Mouse (Mus musculus) thymus, postnatal 0 days (tissue): Measurements from ENCODE around the gene Wbp2. TPM values are rescaled to one million over a fixed set of nuclear protein-coding genes. Genes with fewer than 3 reads are reported as not detected.

Source experiments
- DNase-seq: peaks from one replicate; pipeline ENCODE4 v3.0.0-alpha.2; 2015; ENCODE audit warnings: low spot score
- polyA plus RNA-seq: library from polyadenylated mRNA; unstranded; fragments of >200 nt; fragmentation: Nextera tagmentation; extraction: Ambion mirVana; gene quantifications from 2 replicates; pipeline ENCODE4 v1.2.1, GENCODE M21; 2015

Wbp2 gene
- polyA plus RNA-seq, 1 experiment from 2014 or later = 75.1 TPM

- DNase-seq = no peak
Measured at GRCm38 (mm10) chr11:116063562-116063961, 23.2 kb downstream of the Wbp2 start.

GRCm38 (mm10) chr11:116062521-116062920 lies 24.3 kb downstream of the Wbp2 start:
- DNase-seq = no peak

- no peak for DNase-seq
Measured at GRCm38 (mm10) chr11:116061641-116062415, 25.0 kb downstream of the Wbp2 start.

GRCm38 (mm10) chr11:116060596-116060995 lies 26.2 kb downstream of the Wbp2 start:
- no peak for DNase-seq

DNA sequence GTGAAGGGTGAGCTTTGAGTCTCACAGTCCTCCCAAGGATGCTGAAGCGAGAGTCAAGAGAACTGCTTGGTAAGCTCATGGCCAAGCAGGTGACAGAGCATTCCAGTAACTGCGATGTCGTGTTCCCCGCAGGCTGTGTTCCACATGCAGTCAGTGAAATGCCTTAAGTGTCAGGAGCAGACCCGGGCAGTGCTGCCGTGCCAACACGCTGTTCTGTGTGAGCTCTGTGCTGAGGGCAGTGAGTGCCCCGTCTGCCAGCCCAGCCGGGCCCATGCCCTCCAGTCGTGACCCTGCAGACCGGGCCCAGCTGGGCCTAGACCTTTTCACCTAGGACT lies 27.1 kb downstream of the Wbp2 start:
- DNase-seq = no peak

- DNase-seq = no peak
Measured at GRCm38 (mm10) chr11:116058868-116059690, 27.7 kb downstream of the Wbp2 start.

- DNase-seq = no peak
Measured at GRCm38 (mm10) chr11:116058022-116058614, 28.7 kb downstream of the Wbp2 start.

DNA sequence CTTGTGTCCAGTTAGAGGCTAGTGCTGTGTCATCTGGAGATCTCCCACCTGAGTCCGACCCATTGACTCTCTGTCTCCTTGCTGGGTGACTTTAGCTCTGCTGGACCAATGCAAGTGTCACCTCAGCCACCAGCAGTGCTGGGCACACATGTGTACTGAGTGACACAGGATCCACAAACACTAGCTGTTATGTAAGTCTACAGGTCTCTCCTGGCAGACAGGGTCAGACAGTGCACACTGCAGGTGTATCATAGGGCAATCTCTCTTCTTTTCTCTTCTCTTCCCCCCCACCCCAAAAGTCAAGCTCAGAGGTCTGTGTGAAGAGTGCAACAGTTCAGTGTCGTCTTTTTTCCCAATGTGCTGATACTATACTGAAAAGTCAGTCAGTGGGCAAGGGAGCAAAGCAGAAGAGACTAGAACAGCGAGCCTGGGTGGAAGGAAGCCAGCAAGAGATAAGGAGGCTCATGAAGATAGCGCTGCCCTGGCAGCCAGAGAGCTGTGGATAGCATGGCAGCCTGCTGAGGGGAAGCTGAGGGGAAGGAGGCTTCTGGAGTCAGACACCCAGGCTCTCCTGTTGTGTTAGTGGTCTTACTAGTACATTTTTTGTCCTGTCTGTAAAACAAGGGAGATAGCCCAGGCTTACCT lies 29.4 kb downstream of the Wbp2 start:
- DNase-seq = no peak

DNA sequence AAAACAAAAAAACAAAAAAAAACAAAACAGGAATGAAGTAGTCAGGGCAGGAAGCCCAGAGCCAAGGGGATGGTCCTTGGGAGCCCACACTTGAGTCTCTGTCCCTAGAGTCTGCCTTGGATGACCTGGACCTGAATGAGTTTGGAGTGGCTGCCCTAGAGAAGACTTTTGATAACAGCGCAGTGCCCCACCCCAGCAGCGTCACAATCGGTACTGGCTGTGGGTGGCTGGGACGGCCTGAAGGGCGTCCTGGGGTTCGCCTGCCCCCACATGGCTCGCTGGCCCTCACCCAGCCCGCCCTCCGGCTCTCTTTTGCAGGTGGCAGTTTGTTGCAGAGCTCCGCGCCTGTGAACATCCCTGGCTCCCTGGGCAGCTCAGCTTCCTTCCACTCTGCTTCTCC lies 30.9 kb downstream of the Wbp2 start:
- no peak for DNase-seq

- DNase-seq = no peak
Measured at GRCm38 (mm10) chr11:116053510-116054229, 33.1 kb downstream of the Wbp2 start.

DNA sequence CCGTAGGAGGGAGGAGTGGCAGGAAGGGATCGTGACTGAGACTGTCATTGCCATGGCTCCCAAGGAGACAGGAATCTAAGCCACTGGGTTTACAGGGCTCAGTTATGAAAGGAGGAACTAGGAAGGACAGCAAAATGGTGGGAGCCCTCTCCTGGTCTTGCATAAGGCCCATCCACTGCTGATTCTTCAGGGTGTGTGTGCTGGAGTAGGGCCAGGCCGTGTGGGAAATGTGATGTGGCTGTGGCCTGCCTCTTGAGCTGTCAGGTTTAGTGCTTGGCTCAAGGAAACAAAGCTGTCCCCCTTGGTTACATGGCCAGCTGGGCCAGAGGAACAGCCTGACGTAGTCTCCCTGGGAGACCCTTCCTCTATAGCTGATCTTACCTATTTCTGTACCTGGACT lies 36.6 kb downstream of the Wbp2 start:
- no peak for DNase-seq

GRCm38 (mm10) chr11:116049610-116050009 lies 37.2 kb downstream of the Wbp2 start:
- no peak for DNase-seq

- no peak for DNase-seq
Measured at GRCm38 (mm10) chr11:116045173-116045572, 41.6 kb downstream of the Wbp2 start.

DNA sequence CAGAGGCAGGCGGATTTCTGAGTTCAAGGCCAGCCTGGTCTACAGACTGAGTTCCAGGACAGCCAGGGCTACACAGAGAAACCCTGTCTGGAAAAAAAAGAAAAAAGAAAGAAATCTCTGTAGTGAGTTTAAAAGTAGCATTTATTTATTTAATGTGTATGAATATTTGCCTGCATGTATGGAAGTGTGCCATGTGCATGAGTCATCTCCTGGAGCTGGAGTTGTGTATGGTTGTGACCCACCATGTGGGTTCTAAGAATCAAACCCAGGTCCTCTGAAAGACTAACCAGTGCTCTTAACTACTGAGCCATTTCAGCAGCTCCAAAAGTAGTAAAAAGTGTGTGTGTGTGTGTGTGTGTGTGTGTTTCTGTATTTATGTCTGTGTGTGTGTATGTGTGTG lies 43.5 kb downstream of the Wbp2 start:
- no peak for DNase-seq

DNA sequence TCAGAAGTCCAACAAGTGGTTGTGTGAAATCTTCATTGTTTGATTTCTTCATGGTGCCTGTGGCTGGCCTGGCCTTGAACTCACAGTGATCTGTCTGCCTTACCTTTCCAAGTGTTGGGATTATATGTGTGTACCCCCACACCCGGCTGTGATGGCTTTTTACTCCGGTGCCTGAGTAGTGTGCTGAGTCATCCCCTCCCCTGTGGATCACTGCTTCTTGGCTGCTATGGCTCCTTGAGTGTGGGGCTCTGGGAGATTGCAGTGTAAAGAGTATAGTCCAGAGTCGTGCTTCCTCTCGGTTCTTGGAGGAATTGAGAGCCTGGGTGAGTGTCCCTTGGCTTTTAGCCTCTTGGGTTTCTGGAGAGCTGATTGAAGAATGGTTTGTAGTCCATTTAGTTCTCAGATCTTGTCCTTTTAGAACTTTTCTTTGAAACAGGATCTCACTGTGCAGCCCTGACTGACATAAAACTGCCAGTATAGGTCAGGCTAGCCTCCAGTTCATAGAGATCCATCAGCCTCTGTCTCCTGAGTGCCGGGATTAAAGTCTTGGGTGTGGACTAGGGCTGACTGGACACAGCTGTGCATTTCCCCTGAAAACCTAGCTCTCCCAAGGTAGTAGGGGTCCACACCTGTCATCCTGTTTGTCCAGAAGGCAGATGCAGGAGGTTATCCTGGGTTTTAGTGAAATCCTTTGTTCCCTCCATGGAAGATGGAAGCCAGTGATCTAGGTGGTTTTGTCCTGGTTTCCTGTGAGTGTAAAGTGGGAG lies 44.2 kb downstream of the Wbp2 start:
- DNase-seq = no peak

- no peak for DNase-seq
Measured at GRCm38 (mm10) chr11:116041833-116042232, 45.0 kb downstream of the Wbp2 start.

DNA sequence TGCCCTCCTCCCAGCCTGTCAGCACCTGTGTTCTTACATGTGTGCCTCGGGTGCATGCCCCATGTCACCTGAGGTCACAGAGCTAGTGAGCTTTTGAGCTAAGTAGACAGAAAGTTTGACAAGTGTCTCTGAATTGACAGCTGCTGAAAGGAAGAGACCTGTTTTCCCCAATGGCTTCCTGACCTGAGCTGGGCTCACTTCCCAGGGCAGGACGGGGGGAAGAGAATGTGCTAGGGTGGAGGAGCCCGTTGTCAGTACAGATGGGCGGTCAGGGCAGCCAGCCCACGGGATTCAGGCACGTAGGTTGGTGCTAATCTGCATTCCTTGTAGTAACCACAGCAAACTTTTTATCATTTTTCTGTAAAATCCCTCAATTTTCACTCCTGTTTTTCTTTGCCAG lies 46.2 kb downstream of the Wbp2 start:
- no peak for DNase-seq

DNA sequence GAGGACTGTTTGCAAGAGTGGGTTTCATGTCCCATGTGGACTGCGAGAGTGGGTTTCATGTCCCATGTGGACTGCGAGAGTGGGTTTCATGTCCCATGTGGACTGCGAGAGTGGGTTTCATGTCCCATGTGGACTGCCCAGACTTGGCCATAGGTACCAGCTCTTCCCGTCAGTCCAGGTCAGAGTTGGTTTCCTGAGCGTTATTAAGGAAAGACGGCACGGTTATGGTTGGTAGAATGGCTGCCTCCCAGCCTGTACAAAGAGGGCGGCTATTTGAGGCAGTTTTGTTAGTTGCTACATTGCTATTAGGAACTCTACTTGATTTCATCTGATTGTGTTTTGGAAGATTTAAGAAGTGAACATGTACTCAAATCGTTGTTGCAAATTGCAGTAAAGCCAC lies 49.0 kb downstream of the Wbp2 start:
- no peak for DNase-seq

GRCm38 (mm10) chr11:116036671-116037070 lies 50.1 kb downstream of the Wbp2 start:
- no peak for DNase-seq

DNA sequence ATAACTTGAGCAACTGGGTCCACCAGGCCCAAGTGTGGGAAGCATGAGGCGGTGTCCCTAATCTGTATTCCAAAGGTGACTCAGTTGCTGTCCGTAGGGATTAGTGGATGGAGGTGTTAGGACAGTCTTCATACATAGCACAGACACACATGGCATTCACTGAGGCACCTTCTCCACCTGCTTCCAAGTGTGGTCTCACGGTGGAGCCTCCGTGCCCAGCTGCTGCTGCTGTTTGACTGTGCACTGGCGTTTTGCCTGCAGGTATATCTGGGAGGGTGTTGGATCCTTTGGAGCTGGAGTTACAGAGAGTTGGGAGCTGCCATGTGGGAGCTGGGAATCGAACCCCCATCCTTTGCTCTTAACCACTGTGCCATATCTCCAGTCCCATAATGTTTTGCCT lies 52.2 kb downstream of the Wbp2 start:
- no peak for DNase-seq
